Mouse (Mus musculus): ENCODE measurements at regions not wholly inside any gene's neighbourhood (a gene's known extent, or its start where the extent isn't known, plus 50 kb on each side); places are given as distances from the start of the nearest gene placed in this dataset.

GRCm38 (mm10) chr3:131771863-131772546, 207.4 kb downstream of the Papss1 start:
- H3K27ac ChIP-seq: no peak overlapping the region
- no peak overlapping the region for H3K9ac ChIP-seq
- no peaks in the 10 kb centered on the region for H3K9me3 ChIP-seq
- no peak overlapping the region for H3K4me3 ChIP-seq
- no peaks in the 10 kb centered on the region for H3K36me3 ChIP-seq
- H3K4me1 ChIP-seq (replicated peaks): no peaks in the 10 kb centered on the region
- ATAC-seq (ENCODE audit: low FRiP score): no peak
- WGBS: 78% methylated on average over 4 of the region's 4 CpGs
- H3K4me2 ChIP-seq: no peak overlapping the region
- no peaks in the 10 kb centered on the region for H3K27me3 ChIP-seq

GRCm38 (mm10) chr3:131772593-131772992, 208.0 kb downstream of the Papss1 start:
- H3K4me1 ChIP-seq (replicated peaks): no peaks in the 10 kb centered on the region
- WGBS: 79% methylated on average over 5 of the region's 5 CpGs
- no peak overlapping the region for H3K9ac ChIP-seq
- H3K27me3 ChIP-seq: no peaks in the 10 kb centered on the region
- no peak overlapping the region for H3K4me3 ChIP-seq
- no peak overlapping the region for H3K4me2 ChIP-seq
- H3K27ac ChIP-seq: no peak overlapping the region
- H3K36me3 ChIP-seq: no peaks in the 10 kb centered on the region
- H3K9me3 ChIP-seq: no peaks in the 10 kb centered on the region
- ATAC-seq (ENCODE audit: low FRiP score): no peak

GRCm38 (mm10) chr3:131775431-131775830, 210.9 kb downstream of the Papss1 start:
- no peaks in the 10 kb centered on the region for H3K27me3 ChIP-seq
- no peak overlapping the region for H3K27ac ChIP-seq
- no peak overlapping the region for H3K4me3 ChIP-seq
- H3K4me2 ChIP-seq: no peak overlapping the region
- H3K9ac ChIP-seq: no peak overlapping the region
- ATAC-seq (ENCODE audit: low FRiP score): no peak
- no peaks in the 10 kb centered on the region for H3K4me1 ChIP-seq (replicated peaks)
- no peaks in the 10 kb centered on the region for H3K36me3 ChIP-seq
- WGBS: 72% methylated on average over 4 of the region's 4 CpGs
- H3K9me3 ChIP-seq: no peaks in the 10 kb centered on the region

GRCm38 (mm10) chr3:131776650-131777049, 212.1 kb downstream of the Papss1 start:
- no peaks in the 10 kb centered on the region for H3K27me3 ChIP-seq
- 92% methylated on average over 2 of the region's 2 CpGs for WGBS
- no peaks in the 10 kb centered on the region for H3K9me3 ChIP-seq
- no peak overlapping the region for H3K4me2 ChIP-seq
- no peak overlapping the region for H3K27ac ChIP-seq
- no peak overlapping the region for H3K9ac ChIP-seq
- no peak overlapping the region for H3K4me3 ChIP-seq
- no peak for ATAC-seq (ENCODE audit: low FRiP score)
- no peaks in the 10 kb centered on the region for H3K36me3 ChIP-seq
- H3K4me1 ChIP-seq (replicated peaks): no peaks in the 10 kb centered on the region

GRCm38 (mm10) chr3:131779803-131780202, 215.2 kb downstream of the Papss1 start:
- Histone ChIP-seq H3K36me3 (no peaks in the 10 kb centered on the region), H3K4me2 (no peak overlapping the region), H3K27ac (no peak overlapping the region), H3K4me1 (replicated peaks) (no peaks in the 10 kb centered on the region), H3K27me3 (no peaks in the 10 kb centered on the region), H3K4me3 (no peak overlapping the region), H3K9me3 (no peaks in the 10 kb centered on the region), H3K9ac (no peak overlapping the region)
- WGBS: 86% methylated on average over 7 of the region's 7 CpGs
- ATAC-seq (ENCODE audit: low FRiP score): no peak

- H3K27me3 ChIP-seq: no peaks in the 10 kb centered on the region
- no peak overlapping the region for H3K27ac ChIP-seq
- ATAC-seq (ENCODE audit: low FRiP score): no peak
- H3K36me3 ChIP-seq: no peaks in the 10 kb centered on the region
- WGBS: 90% methylated on average over 3 of the region's 3 CpGs
- no peak overlapping the region for H3K9ac ChIP-seq
- H3K4me2 ChIP-seq: no peak overlapping the region
- H3K4me1 ChIP-seq (replicated peaks): no peaks in the 10 kb centered on the region
- H3K9me3 ChIP-seq: no peaks in the 10 kb centered on the region
- H3K4me3 ChIP-seq: no peak overlapping the region
These were observed 221.0 kb downstream of the Papss1 start for GRCm38 (mm10) chr3:131785524-131785923.

GRCm38 (mm10) chr3:131788321-131788720, 223.8 kb downstream of the Papss1 start:
- Histone ChIP-seq H3K9me3 (no peaks in the 10 kb centered on the region), H3K27me3 (no peaks in the 10 kb centered on the region), H3K27ac (no peak overlapping the region), H3K4me1 (replicated peaks) (no peaks in the 10 kb centered on the region), H3K9ac (no peak overlapping the region), H3K4me2 (no peak overlapping the region), H3K36me3 (no peaks in the 10 kb centered on the region), H3K4me3 (no peak overlapping the region)
- WGBS: 75% methylated on average over 2 of the region's 2 CpGs
- ATAC-seq (ENCODE audit: low FRiP score): no peak

- no peaks in the 10 kb centered on the region for H3K9me3 ChIP-seq
- H3K4me3 ChIP-seq: no peak overlapping the region
- H3K4me1 ChIP-seq (replicated peaks): no peaks in the 10 kb centered on the region
- no peak overlapping the region for H3K9ac ChIP-seq
- no peaks in the 10 kb centered on the region for H3K27me3 ChIP-seq
- H3K4me2 ChIP-seq: no peak overlapping the region
- H3K36me3 ChIP-seq: no peaks in the 10 kb centered on the region
- H3K27ac ChIP-seq: no peak overlapping the region
- ATAC-seq (ENCODE audit: low FRiP score): no peak
These were observed 224.6 kb downstream of the Papss1 start for GRCm38 (mm10) chr3:131789177-131789576.

GRCm38 (mm10) chr3:131794056-131794455, 229.5 kb downstream of the Papss1 start:
- Histone ChIP-seq H3K9ac (no peak overlapping the region), H3K27ac (no peak overlapping the region), H3K27me3 (no peaks in the 10 kb centered on the region), H3K36me3 (no peaks in the 10 kb centered on the region), H3K4me1 (replicated peaks) (no peaks in the 10 kb centered on the region), H3K4me2 (no peak overlapping the region), H3K9me3 (no peaks in the 10 kb centered on the region), H3K4me3 (no peak overlapping the region)
- 86% methylated on average over 1 of the region's 1 CpGs for WGBS
- ATAC-seq (ENCODE audit: low FRiP score): no peak

GRCm38 (mm10) chr3:131795108-131796005, 230.8 kb downstream of the Papss1 start:
- Histone ChIP-seq H3K4me1 (replicated peaks) (no peaks in the 10 kb centered on the region), H3K4me2 (no peak overlapping the region), H3K27me3 (no peaks in the 10 kb centered on the region), H3K9me3 (no peaks in the 10 kb centered on the region), H3K36me3 (no peaks in the 10 kb centered on the region), H3K4me3 (no peak overlapping the region), H3K9ac (no peak overlapping the region), H3K27ac (no peak overlapping the region)
- ATAC-seq (ENCODE audit: low FRiP score): no peak
- 76% methylated on average over 10 of the region's 10 CpGs for WGBS

GRCm38 (mm10) chr3:131799774-131800173, 235.2 kb downstream of the Papss1 start:
- H3K27me3 ChIP-seq: no peaks in the 10 kb centered on the region
- no peaks in the 10 kb centered on the region for H3K4me1 ChIP-seq (replicated peaks)
- no peaks in the 10 kb centered on the region for H3K9me3 ChIP-seq
- ATAC-seq (ENCODE audit: low FRiP score): no peak
- 83% methylated on average over 4 of the region's 4 CpGs for WGBS
- no peak overlapping the region for H3K9ac ChIP-seq
- H3K36me3 ChIP-seq: no peaks in the 10 kb centered on the region
- H3K27ac ChIP-seq: no peak overlapping the region
- H3K4me2 ChIP-seq: no peak overlapping the region
- no peak overlapping the region for H3K4me3 ChIP-seq

- Histone ChIP-seq H3K27me3 (no peaks in the 10 kb centered on the region), H3K4me1 (replicated peaks) (no peaks in the 10 kb centered on the region), H3K4me2 (no peak overlapping the region), H3K27ac (no peak overlapping the region), H3K9ac (no peak overlapping the region), H3K4me3 (no peak overlapping the region), H3K36me3 (no peaks in the 10 kb centered on the region), H3K9me3 (no peaks in the 10 kb centered on the region)
- 82% methylated on average over 3 of the region's 3 CpGs for WGBS
- ATAC-seq (ENCODE audit: low FRiP score): no peak
These were observed 237.0 kb downstream of the Papss1 start for GRCm38 (mm10) chr3:131801551-131801950.

GRCm38 (mm10) chr3:131802841-131803240, 238.3 kb downstream of the Papss1 start:
- no peak overlapping the region for H3K4me2 ChIP-seq
- H3K4me3 ChIP-seq: no peak overlapping the region
- no peaks in the 10 kb centered on the region for H3K27me3 ChIP-seq
- no peak overlapping the region for H3K9ac ChIP-seq
- no peaks in the 10 kb centered on the region for H3K36me3 ChIP-seq
- H3K27ac ChIP-seq: no peak overlapping the region
- ATAC-seq (ENCODE audit: low FRiP score): no peak
- no peaks in the 10 kb centered on the region for H3K4me1 ChIP-seq (replicated peaks)
- 92% methylated on average over 7 of the region's 7 CpGs for WGBS
- H3K9me3 ChIP-seq: no peaks in the 10 kb centered on the region
